Mouse (Mus musculus) intestine, embryonic 14.5 days (tissue): ENCODE results near the gene Src. TPM values are rescaled to one million over a fixed set of nuclear protein-coding genes. Genes with fewer than 3 reads are reported as not detected.

Experiments
- ATAC-seq: fragments of 200-750 bp; cut with Nextera tagmentation; replicated peaks from 2 replicates; pipeline ENCODE4 v1.8.0; 2017; ENCODE audit warnings: low read depth, moderate number of reproducible peaks, moderate TSS enrichment, moderate library complexity; ENCODE audit not compliant: low FRiP score, low TSS enrichment
- DNase-seq: peaks from one replicate; pipeline ENCODE4 v3.0.0-alpha.2; 2018; ENCODE audit warnings: low spot score
- H3K27ac ChIP-seq: fragments of 300-500 bp; sonication (generic); 2 replicates; pipeline ENCODE4 v1.5.1; 2014; ENCODE audit warnings: low read depth, mild to moderate bottlenecking, control low read depth
- H3K27me3 ChIP-seq: fragments of 300-500 bp; sonication (generic); replicated peaks from 2 replicates; pipeline ENCODE4 v1.6.1; 2014; ENCODE audit warnings: low read length, control low read depth; ENCODE audit not compliant: control insufficient read depth, insufficient read depth
- H3K36me3 ChIP-seq: fragments of 300-500 bp; sonication (generic); 2 replicates; pipeline ENCODE4 v1.6.1; 2014; ENCODE audit warnings: low read length, control low read depth; ENCODE audit not compliant: control insufficient read depth, insufficient read depth
- H3K4me1 ChIP-seq: fragments of 300-500 bp; sonication (generic); replicated peaks from 2 replicates; pipeline ENCODE4 v1.6.1; 2014; ENCODE audit warnings: low read length, control low read depth, mixed read lengths; ENCODE audit not compliant: control insufficient read depth, insufficient read depth
- H3K4me2 ChIP-seq: fragments of 300-500 bp; sonication (generic); 2 replicates; pipeline ENCODE4 v1.6.1; 2014; ENCODE audit warnings: low read length
- H3K4me3 ChIP-seq: fragments of 300-500 bp; sonication (generic); 2 replicates; pipeline ENCODE4 v1.5.1; 2014; ENCODE audit warnings: low read depth, low read length, control low read depth, mixed read lengths
- H3K9ac ChIP-seq: fragments of 300-500 bp; sonication (generic); 2 replicates; pipeline ENCODE4 v1.6.1; 2014; ENCODE audit warnings: mild to moderate bottlenecking, low read length
- H3K9me3 ChIP-seq: fragments of 300-500 bp; sonication (generic); 2 replicates; pipeline ENCODE4 v1.6.1; 2016; ENCODE audit warnings: low read length, control low read depth; ENCODE audit not compliant: control insufficient read depth
- WGBS: fragments of 180-500 bp; shearing (Covaris S2); extraction: QIAGEN DNeasy Blood & Tissue Kit; methylation state at CpG from one replicate; pipeline ENCODE4 v1.1.7; 2014; 5-methylcytosine and 5-hydroxymethylcytosine counted together
- polyA plus RNA-seq: library from polyadenylated mRNA; unstranded; fragments of >200 nt; fragmentation: Nextera tagmentation; extraction: Ambion mirVana; gene quantifications from 2 replicates; pipeline ENCODE4 v1.2.1, GENCODE M21; 2014

The Src gene
- polyA plus RNA-seq, 1 experiment from 2014 or later, result 17.5 TPM

DNA sequence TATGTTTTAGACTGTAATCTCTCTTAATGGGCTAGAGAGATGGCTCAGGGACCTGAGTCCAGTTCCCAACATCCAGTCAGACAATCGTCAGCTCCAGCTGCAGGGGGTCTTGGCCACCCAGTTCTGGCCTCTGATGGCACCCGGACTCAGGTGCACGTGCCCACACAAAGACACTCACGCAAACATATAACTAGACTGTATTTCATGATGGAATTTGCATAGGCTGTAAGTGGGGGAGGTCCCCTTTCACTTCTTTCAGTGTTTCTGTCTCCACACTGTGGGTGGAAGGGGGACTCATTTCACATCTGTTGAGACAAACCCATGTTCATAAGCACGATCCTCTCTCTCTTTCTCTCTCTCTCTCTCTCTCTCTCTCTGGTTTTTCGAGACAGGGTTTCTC is 17.8 kb upstream of the Src start:
- DNase-seq (no peak), ATAC-seq (no peak)
- H3K9me3 ChIP-seq, result peaks cover 3% of the 10 kb centered on the region; the same call in 1 of the 2 replicates
- peaks cover 24% of the 10 kb centered on the region for H3K36me3 ChIP-seq
- H3K27me3 ChIP-seq, result no peaks in the 10 kb centered on the region
- no peak overlapping the region for H3K4me3 ChIP-seq
- no peak overlapping the region for H3K9ac ChIP-seq
- peaks cover 3% of the 10 kb centered on the region; the same call in 1 of the 2 replicates for H3K4me1 ChIP-seq
- no peak overlapping the region for H3K4me2 ChIP-seq
- H3K27ac ChIP-seq, result no peak overlapping the region
- WGBS, result 89% methylated on average over 6 of the region's 6 CpGs

DNA sequence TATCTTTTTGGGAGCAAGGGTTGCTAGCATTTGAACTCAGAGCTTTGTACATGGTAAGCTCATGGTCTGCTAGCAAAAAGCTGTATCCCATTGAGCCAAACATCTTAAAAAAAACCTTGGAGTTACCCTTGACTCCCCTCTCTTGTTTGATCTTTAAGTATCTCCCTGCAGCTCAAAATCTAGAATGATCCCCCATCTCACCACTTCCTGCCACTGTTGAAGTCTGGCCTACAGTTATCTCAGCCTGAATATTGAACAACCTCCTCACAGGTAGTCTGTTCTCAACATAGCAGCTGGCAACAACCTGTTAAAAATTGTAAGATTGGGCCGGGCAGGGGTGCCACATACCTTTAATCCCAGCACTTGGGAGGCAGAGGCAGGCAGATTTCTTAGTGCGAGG is 17.0 kb upstream of the Src start:
- Histone ChIP-seq H3K27me3 (no peaks in the 10 kb centered on the region), H3K4me2 (no peak overlapping the region), H3K9me3 (peaks cover 3% of the 10 kb centered on the region; the same call in 1 of the 2 replicates), H3K9ac (no peak overlapping the region), H3K36me3 (peaks cover 20% of the 10 kb centered on the region), H3K4me1 (no peaks in the 10 kb centered on the region), H3K27ac (no peak overlapping the region), H3K4me3 (no peak overlapping the region)
- ATAC-seq (no peak), DNase-seq (no peak)
- WGBS, result 95% methylated on average over 2 of the region's 2 CpGs

DNA sequence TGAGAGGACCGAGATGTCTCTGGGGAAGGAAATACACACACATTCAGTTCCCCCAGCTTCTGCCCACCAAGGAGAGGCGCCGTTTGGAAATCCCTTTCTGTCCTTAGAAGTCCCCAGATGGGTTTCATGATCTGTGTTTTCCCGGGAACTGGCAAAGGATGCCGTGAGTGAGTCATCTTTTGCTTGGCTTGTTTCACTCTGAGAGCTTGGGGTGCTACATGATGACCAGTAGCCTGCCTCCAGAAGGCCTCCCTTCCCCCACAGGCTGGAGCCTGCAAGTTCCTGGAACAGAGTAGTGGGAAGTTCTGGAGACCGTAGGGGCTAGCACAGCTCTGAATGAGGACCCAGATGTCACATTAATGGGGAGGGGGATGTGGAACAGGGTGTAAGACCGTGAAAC is 10.6 kb upstream of the Src start:
- ATAC-seq (no peak), DNase-seq (no peak)
- no peak overlapping the region for H3K9ac ChIP-seq
- H3K4me3 ChIP-seq, result no peak overlapping the region
- no peaks in the 10 kb centered on the region for H3K36me3 ChIP-seq
- H3K4me1 ChIP-seq, result no peaks in the 10 kb centered on the region; the same call in 1 of the 2 replicates
- H3K4me2 ChIP-seq, result no peak overlapping the region
- 83% methylated on average over 7 of the region's 7 CpGs for WGBS
- H3K27me3 ChIP-seq, result no peaks in the 10 kb centered on the region
- no peaks in the 10 kb centered on the region for H3K9me3 ChIP-seq
- no peak overlapping the region for H3K27ac ChIP-seq

DNA sequence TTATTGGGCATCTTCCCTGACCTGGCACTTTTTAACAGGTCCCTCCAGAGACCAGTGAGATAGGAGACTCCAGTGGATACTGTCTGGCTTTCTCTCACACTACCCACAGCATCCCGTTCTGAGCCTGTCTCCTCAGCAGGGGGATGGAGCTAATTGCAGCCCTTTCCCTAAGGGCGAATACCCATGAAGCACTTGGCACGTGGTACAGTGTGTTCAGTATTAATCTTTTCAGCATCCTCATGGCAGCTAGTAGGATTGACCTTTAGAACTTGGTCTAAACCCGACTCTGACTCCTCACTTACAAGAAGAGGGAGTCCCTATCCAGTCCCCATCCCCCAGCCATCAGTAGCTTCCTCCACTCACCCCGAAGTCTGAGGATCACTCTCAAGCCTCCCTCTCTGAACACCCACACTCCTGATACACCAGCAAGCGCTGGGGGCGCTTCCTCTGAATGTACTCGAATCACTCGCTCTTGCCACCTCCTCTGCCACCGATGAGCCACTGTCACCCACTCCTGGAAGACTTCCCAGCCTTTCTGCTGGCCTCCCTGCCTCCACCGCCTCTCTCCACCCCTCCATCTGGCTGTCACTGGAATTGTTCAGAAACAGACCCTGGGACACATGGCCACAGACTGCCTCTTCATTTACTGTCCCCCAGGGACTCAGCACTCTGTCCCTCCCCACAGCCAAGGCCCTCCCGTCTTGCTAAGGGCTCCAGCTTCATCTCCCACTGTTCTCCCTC is 8.3 kb upstream of the Src start:
- no peak overlapping the region for H3K9ac ChIP-seq
- WGBS, result 65% methylated on average over 12 of the region's 12 CpGs
- no peaks in the 10 kb centered on the region for H3K36me3 ChIP-seq
- no peaks in the 10 kb centered on the region for H3K9me3 ChIP-seq
- no peak overlapping the region for H3K4me2 ChIP-seq
- H3K27ac ChIP-seq, result no peak overlapping the region
- no peaks in the 10 kb centered on the region for H3K27me3 ChIP-seq
- DNase-seq (no peak), ATAC-seq (no peak)
- no peaks in the 10 kb centered on the region; the same call in 1 of the 2 replicates for H3K4me1 ChIP-seq
- H3K4me3 ChIP-seq, result no peak overlapping the region

DNA sequence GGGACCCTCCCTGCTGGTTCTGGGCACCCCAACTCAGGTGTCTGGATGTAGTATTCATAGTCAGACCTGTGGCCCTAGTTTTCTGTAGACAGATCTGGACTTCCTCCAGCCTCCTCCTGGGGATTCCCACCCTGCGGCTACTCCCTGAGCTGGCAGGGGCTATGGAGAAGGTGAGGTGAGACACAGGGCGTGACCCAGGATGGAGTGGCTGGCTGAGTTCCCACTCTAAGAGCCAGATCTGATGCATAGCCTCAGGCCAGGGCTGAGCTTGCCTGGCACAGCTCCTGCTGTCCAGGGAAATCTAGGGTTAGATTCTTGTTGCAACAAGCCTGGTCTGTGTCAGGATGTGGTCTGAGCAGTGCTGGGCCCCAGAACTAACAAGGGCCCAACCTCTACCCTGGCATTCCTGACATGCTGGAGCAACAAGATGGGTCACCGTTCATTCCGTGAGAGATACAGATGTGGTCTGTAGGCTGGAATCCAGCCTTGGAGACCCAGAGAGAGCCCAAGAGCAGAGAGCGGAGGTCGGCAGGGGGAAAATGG is 7.0 kb upstream of the Src start:
- H3K9ac ChIP-seq, result no peak overlapping the region
- no peaks in the 10 kb centered on the region for H3K27me3 ChIP-seq
- no peaks in the 10 kb centered on the region; the same call in 1 of the 2 replicates for H3K4me1 ChIP-seq
- H3K4me3 ChIP-seq, result no peak overlapping the region
- H3K9me3 ChIP-seq, result no peaks in the 10 kb centered on the region
- no peaks in the 10 kb centered on the region for H3K36me3 ChIP-seq
- DNase-seq (no peak), ATAC-seq (no peak)
- H3K27ac ChIP-seq, result no peak overlapping the region
- H3K4me2 ChIP-seq, result no peak overlapping the region
- WGBS, result 74% methylated on average over 6 of the region's 6 CpGs

DNA sequence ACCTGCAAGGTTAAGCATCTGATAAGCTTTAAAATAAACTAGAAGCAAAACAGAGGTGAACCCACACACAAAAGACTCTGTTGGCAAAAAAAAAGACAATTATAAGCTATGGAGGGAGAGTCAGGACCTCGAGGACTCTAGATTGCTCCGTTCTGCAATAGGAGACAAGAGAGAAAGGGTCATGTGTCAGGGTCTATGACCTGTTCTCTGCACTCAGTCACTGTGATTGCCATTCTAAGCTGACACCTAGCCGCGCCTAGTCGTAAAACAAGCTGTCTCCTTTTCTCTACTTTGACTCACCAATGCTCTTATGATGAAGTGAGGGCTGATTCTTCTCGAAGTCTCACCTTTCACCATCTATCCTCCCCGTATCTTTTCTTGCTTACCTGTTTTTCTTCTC is 5.7 kb upstream of the Src start:
- Histone ChIP-seq H3K36me3 (no peaks in the 10 kb centered on the region), H3K9me3 (no peaks in the 10 kb centered on the region), H3K9ac (no peak overlapping the region), H3K4me3 (no peak overlapping the region), H3K4me1 (peaks cover 1% of the 10 kb centered on the region; the same call in 1 of the 2 replicates), H3K27me3 (no peaks in the 10 kb centered on the region), H3K27ac (no peak overlapping the region), H3K4me2 (no peak overlapping the region)
- ATAC-seq (no peak), DNase-seq (no peak)
- 47% methylated on average over 7 of the region's 7 CpGs for WGBS

DNA sequence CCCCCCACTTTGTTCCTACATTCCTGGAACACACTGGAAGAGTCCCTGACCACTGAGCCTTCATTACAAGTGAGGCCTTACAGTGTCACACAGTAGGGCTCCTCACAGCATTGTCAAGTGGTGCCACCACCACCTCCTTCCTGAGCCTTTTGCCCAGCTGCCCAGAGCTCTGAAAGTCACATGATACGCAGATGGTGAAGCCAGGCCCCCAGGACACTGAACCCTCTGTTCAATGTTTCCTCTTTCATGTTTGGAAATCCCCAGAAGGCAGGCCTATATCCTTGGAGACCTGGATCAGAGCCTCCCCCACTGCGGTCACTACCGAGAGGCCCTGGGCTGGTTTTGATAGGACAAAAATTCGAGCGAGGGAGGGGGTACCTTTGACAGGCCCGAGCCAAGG is 1.0 kb upstream of the Src start:
- DNase-seq (no peak), ATAC-seq (no peak)
- 64% methylated on average over 6 of the region's 6 CpGs for WGBS

DNA sequence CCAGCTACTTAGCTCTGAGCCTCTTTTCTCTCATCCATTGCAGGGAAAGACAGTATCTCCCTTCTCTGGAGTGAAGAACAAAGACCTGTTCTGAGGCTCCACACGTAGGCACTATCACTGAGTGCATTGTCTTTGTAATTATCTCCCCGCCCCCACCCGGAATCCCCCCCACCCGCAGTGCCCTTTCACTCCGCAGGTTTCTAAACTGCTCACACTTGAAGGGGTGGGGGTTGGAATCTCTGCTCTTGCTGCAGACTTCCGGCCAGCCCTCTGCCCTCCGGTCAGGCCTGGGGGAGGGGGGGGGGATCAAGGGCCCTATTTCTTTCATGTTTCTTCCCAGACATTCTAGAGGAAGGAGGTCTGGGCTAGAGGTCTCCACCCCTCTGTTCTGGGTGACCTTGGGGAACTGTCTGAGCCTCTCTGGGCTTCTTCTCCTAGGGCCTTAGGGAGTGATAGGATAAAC is 396 bp downstream of the Src start:
- Histone ChIP-seq H3K9me3 (no peaks in the 10 kb centered on the region), H3K4me2 (0 out of 2 replicates have a peak overlapping the region, but pooled peaks have one; percentile 11), H3K36me3 (no peaks in the 10 kb centered on the region), H3K27me3 (no peaks in the 10 kb centered on the region), H3K27ac (no peak overlapping the region), H3K4me1 (peaks cover 31% of the 10 kb centered on the region), H3K9ac (no peak overlapping the region), H3K4me3 (no peak overlapping the region)
- DNase-seq (no peak), ATAC-seq (no peak)
- WGBS, result 4% methylated on average over 7 of the region's 7 CpGs

More for the DNA sequence above, 1.0 kb upstream of the Src start:
- no peaks in the 10 kb centered on the region for H3K36me3 ChIP-seq
- H3K4me3 ChIP-seq, result no peak overlapping the region
- H3K9ac ChIP-seq, result no peak overlapping the region
- no peak overlapping the region for H3K4me2 ChIP-seq
- H3K27ac ChIP-seq, result peak overlapping the region; percentile 17; the same call in 1 of the 2 replicates
- H3K9me3 ChIP-seq, result no peaks in the 10 kb centered on the region
- peaks cover 17% of the 10 kb centered on the region for H3K4me1 ChIP-seq
- H3K27me3 ChIP-seq, result no peaks in the 10 kb centered on the region

DNA sequence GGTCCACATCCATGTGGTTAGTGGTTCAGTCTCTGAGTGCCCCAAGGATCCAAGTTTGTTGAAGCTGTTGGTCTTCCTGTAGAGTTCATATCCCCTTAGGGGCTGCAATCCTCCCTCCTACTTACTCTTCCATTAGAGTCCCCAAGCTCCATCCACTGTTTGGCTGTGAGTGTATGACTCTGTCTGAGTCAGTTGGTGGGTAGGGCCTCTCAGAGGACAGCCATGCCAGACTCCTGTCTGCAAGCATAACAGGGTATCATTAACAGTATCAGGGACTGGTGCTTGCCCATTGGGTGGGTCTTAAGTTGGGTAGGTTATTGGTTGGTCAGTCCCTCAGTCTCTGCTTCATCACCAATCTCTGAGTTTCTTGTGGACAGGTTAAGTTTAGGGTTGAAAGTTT is 1.3 kb downstream of the Src start:
- no peak overlapping the region for H3K27ac ChIP-seq
- H3K4me3 ChIP-seq, result no peak overlapping the region
- no peaks in the 10 kb centered on the region for H3K36me3 ChIP-seq
- no peaks in the 10 kb centered on the region for H3K9me3 ChIP-seq
- H3K27me3 ChIP-seq, result no peaks in the 10 kb centered on the region
- peaks cover 33% of the 10 kb centered on the region for H3K4me1 ChIP-seq
- DNase-seq, result no peak
- H3K4me2 ChIP-seq, result no peak overlapping the region
- ATAC-seq, result no peak
- no peak overlapping the region for H3K9ac ChIP-seq
